ENCODE assay signal across 9 mouse cellular contexts in the genomic region with DNA sequence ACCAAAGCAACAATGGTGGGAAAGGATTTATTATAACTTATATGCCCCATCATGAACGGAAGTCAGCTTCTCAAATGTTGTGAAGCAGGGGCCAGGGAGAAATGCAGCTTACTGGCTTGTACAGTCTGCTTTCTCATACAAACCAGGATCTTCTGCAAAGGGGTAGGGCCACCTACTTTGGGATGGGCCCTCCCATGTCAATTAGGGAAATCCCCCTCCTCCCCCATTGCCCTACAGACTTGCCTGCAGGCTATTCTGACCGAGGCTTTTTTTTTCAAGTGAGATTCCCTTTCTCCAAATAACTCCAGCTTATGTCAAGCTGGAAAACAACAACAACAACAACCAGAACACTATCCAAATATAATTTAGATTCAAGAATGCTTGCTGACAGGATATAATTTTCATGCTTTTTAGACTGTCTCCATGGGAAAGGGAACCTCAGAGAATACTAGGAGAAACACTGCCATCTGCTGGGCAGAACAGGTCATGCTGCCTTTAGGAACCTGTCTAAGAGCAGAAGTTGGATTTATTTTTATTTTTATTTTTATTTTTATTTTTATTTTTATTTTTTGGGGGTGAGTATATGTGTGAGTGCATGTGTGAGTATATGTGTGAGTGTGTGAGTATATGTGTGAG. TPM values are rescaled to one million over a fixed set of nuclear protein-coding genes. Genes with fewer than 3 reads are reported as not detected.
A peak's percentile ranks its signal among the peaks of the same experiment; 100 is the strongest.
DNase-seq lines count a peak whose midpoint lies in the region; ATAC-seq and TF ChIP-seq lines count a peak whose summit lies in the region.
"Had no signal": no experiment of that assay in that cellular context is flagged by ENCODE, and none has a peak within 500 bp of the region (broad histone marks: within the 10 kb centered on the region; RNA-seq: fewer than 3 reads in every experiment).

No protein-coding gene starts in this region.

- H3K4me3 ChIP-seq in forebrain, embryonic 11.5 days (ENCODE audit: low read depth, low read length): no peak overlapping the region
- H3K4me3 ChIP-seq in liver, adult 2 months (ENCODE audit: insufficient read depth, low read depth, low read length): no peak overlapping the region

- no peaks in the 10 kb centered on the region for H3K36me3 ChIP-seq in forebrain, embryonic 11.5 days (ENCODE audit: control insufficient read depth, insufficient read depth, low read length)
- H3K36me3 ChIP-seq in liver, adult 2 months (ENCODE audit: control insufficient read depth, insufficient read depth, low read length): no peaks in the 10 kb centered on the region

- no peaks in the 10 kb centered on the region for H3K79me2 ChIP-seq in liver, adult 2 months (ENCODE audit: control insufficient read depth, insufficient read depth, low read length)

- DNase-seq in urinary bladder, adult 18-20 months (ENCODE audit: low spot score in 2 of 2): peak; percentile 43 to 49
- DNase-seq in urinary bladder, adult 2 months (ENCODE audit: low spot score): no peak
- DNase-seq in brain, embryonic 14.5 days (ENCODE audit: low read depth): peak; percentile 88
- DNase-seq in forebrain, embryonic 11.5 days (ENCODE audit: low spot score): peak; percentile 80
- peak; percentile 84 for DNase-seq in kidney, adult 9 months
- peak; percentile 66 for DNase-seq in liver, adult 2 months (ENCODE audit: extremely low read depth, low read depth, low spot score)
- DNase-seq in thymus, postnatal 10 days (ENCODE audit: low spot score in 2 of 2): peak; percentile 50 to 77

- peak; percentile 74; the same call in 1 of the 2 replicates for TF ChIP-seq CTCF in brain, embryonic 14.5 days (IDR thresholded peaks at IDR 0.05; ENCODE audit: borderline replicate concordance, extremely low read depth, insufficient read depth, insufficient read length)
- peak; percentile 52 for TF ChIP-seq CTCF in liver, adult 2 months (IDR thresholded peaks at IDR 0.05; ENCODE audit: low read depth, low read length)

- no peaks in the 10 kb centered on the region; the same call in 1 of the 2 replicates for H3K27me3 ChIP-seq in forebrain, embryonic 11.5 days (ENCODE audit: control insufficient read depth, insufficient read depth, low read length)
- no peaks in the 10 kb centered on the region for H3K27me3 ChIP-seq in liver, adult 2 months (ENCODE audit: control insufficient read depth, insufficient read depth, low read length)

- H3K9me3 ChIP-seq in forebrain, embryonic 11.5 days (ENCODE audit: control insufficient read depth, low read length): no peaks in the 10 kb centered on the region

- no peak overlapping the region for H3K27ac ChIP-seq in forebrain, embryonic 11.5 days (ENCODE audit: low read depth, low read length)
- no peak overlapping the region for H3K27ac ChIP-seq in liver, adult 2 months (replicated peaks; ENCODE audit: insufficient read depth, low read depth, low read length)

- no peak for TF ChIP-seq POLR2A in brain, embryonic 14.5 days (IDR thresholded peaks at IDR 0.05; ENCODE audit: borderline replicate concordance, extremely low read depth, insufficient read depth, insufficient read length, poor library complexity, severe bottlenecking)
- TF ChIP-seq POLR2A in liver, adult 2 months (IDR thresholded peaks at IDR 0.05; ENCODE audit: extremely low read depth, insufficient read depth, low read length): no peak

- no peak overlapping the region for H3K9ac ChIP-seq in forebrain, embryonic 11.5 days (ENCODE audit: low read length)
- no peak overlapping the region for H3K9ac ChIP-seq in liver, adult 2 months (ENCODE audit: low read depth, low read length)

- no peak overlapping the region for H3K4me2 ChIP-seq in forebrain, embryonic 11.5 days (ENCODE audit: low read depth, low read length, severe bottlenecking)

- no peaks in the 10 kb centered on the region for H3K4me1 ChIP-seq in forebrain, embryonic 11.5 days (replicated peaks; ENCODE audit: control insufficient read depth, insufficient read depth, low read length)
- H3K4me1 ChIP-seq in liver, adult 2 months (ENCODE audit: control insufficient read depth, insufficient read depth, low read length): peaks cover 1% of the 10 kb centered on the region; the same call in 1 of the 2 replicates

- ATAC-seq in forebrain, embryonic 11.5 days (replicated peaks; ENCODE audit: low FRiP score): 0 out of 2 replicates have a peak, but pooled peaks have one; percentile 33
- ATAC-seq in neutrophil, adult 5-6 weeks (ENCODE audit: extremely low read depth, insufficient number of reproducible peaks, low FRiP score, poor library complexity, severe bottlenecking): peak; percentile 66

- 56% methylated on average over 2 of the region's 2 CpGs for WGBS in forebrain, embryonic 11.5 days
- 59% methylated on average over 2 of the region's 2 CpGs for WGBS in liver, adult 2 months

RNA-seq across cellular contexts. Expression of gene Gls2, which starts 5.9 kb away (rescaled TPM):
- 1.5 TPM in 2 replicates for polyA plus RNA-seq in urinary bladder, adult 2 months (2012; rRNA removed)
- 2.4 and 4.4 TPM in 2 replicates for polyA plus RNA-seq in brain, embryonic 14.5 days (2012; rRNA removed)
- polyA plus RNA-seq in forebrain, embryonic 11.5 days (2014; fragmentation: Nextera tagmentation; extraction: Ambion mirVana): 1.3 and 1.7 TPM in 2 replicates
- 485 and 986 TPM in 2 replicates for total RNA-seq in liver, adult 2 months (2014; rRNA removed)
- 1,667 and 2,920 TPM in 2 replicates for polyA plus RNA-seq in liver, adult 2 months (2012; rRNA removed)
- total RNA-seq in neutrophil, adult 5-6 weeks (2017): not detected in 2 replicates

RNA-seq across cellular contexts. Expression of gene Rbms2, which starts 8.3 kb away (rescaled TPM):
- polyA plus RNA-seq in urinary bladder, adult 2 months (2012; rRNA removed): 88.2 and 97.5 TPM in 2 replicates
- polyA plus RNA-seq in brain, embryonic 14.5 days (2012; rRNA removed): 23.6 and 26.7 TPM in 2 replicates
- polyA plus RNA-seq in forebrain, embryonic 11.5 days (2014; fragmentation: Nextera tagmentation; extraction: Ambion mirVana): 21.7 and 22.3 TPM in 2 replicates
- total RNA-seq in liver, adult 2 months (2014; rRNA removed): 8.0 and 9.6 TPM in 2 replicates
- 21.2 and 23.2 TPM in 2 replicates for polyA plus RNA-seq in liver, adult 2 months (2012; rRNA removed)
- 8.3 and 12.5 TPM in 2 replicates for total RNA-seq in neutrophil, adult 5-6 weeks (2017)

RNA-seq across cellular contexts. Expression of gene Spryd4, which starts 23.2 kb away (rescaled TPM):
- polyA plus RNA-seq in urinary bladder, adult 2 months (2012; rRNA removed): 12.1 and 14.4 TPM in 2 replicates
- 12.6 and 15.2 TPM in 2 replicates for polyA plus RNA-seq in brain, embryonic 14.5 days (2012; rRNA removed)
- 23.1 and 26.7 TPM in 2 replicates for polyA plus RNA-seq in forebrain, embryonic 11.5 days (2014; fragmentation: Nextera tagmentation; extraction: Ambion mirVana)
- 20.8 and 21.1 TPM in 2 replicates for total RNA-seq in liver, adult 2 months (2014; rRNA removed)
- 30.2 and 33.1 TPM in 2 replicates for polyA plus RNA-seq in liver, adult 2 months (2012; rRNA removed)
- 4.4 TPM in 2 replicates for total RNA-seq in neutrophil, adult 5-6 weeks (2017)

RNA-seq across cellular contexts. Expression of gene Mip, which starts 37.3 kb away (rescaled TPM):
- polyA plus RNA-seq in urinary bladder, adult 2 months (2012; rRNA removed): not detected in 2 replicates
- 0.36 and 0.39 TPM in 2 replicates for polyA plus RNA-seq in brain, embryonic 14.5 days (2012; rRNA removed)
- polyA plus RNA-seq in forebrain, embryonic 11.5 days (2014; fragmentation: Nextera tagmentation; extraction: Ambion mirVana): 0.28 and 0.55 TPM in 2 replicates
- total RNA-seq in liver, adult 2 months (2014; rRNA removed): not detected in 2 replicates
- polyA plus RNA-seq in liver, adult 2 months (2012; rRNA removed): not detected in 2 replicates
- 0.49 TPM in 1 of 2 replicates, not detected in the other for total RNA-seq in neutrophil, adult 5-6 weeks (2017)
- polyA plus RNA-seq: small intestine, adult 2 months had no signal

RNA-seq across cellular contexts. Expression of gene Timeless, which starts 43.5 kb away (rescaled TPM):
- 6.4 and 6.7 TPM in 2 replicates for polyA plus RNA-seq in urinary bladder, adult 2 months (2012; rRNA removed)
- 12.9 and 14.0 TPM in 2 replicates for polyA plus RNA-seq in brain, embryonic 14.5 days (2012; rRNA removed)
- polyA plus RNA-seq in forebrain, embryonic 11.5 days (2014; fragmentation: Nextera tagmentation; extraction: Ambion mirVana): 81.7 and 89.7 TPM in 2 replicates
- total RNA-seq in liver, adult 2 months (2014; rRNA removed): 1.6 and 1.7 TPM in 2 replicates
- 0.75 and 1.1 TPM in 2 replicates for polyA plus RNA-seq in liver, adult 2 months (2012; rRNA removed)
- total RNA-seq in neutrophil, adult 5-6 weeks (2017): 13.6 and 17.5 TPM in 2 replicates

Comparison
In these comparisons a context has a peak if more than half of its experiments do, and no peak if none do; other contexts are left out.
1. RNA of gene Gls2, which starts 5.9 kb away (polyA plus RNA-seq): 1,667 to 2,920 TPM in liver, adult 2 months; 2.4 to 4.4 TPM in brain, embryonic 14.5 days, 1.3 to 1.7 TPM in forebrain, embryonic 11.5 days and 1.5 TPM in urinary bladder, adult 2 months; every median in the first group is over 100 times any median in the second.